ENCODE assay signal across 7 mouse cellular contexts in genomic region chr6:72217415-72217784, GRCm38 (mm10). TPM values are rescaled to one million over a fixed set of nuclear protein-coding genes. Genes with fewer than 3 reads are reported as not detected.
DNase-seq lines count a peak whose midpoint lies in the region; ATAC-seq and TF ChIP-seq lines count a peak whose summit lies in the region.

No protein-coding gene starts in this region.

- peak overlapping the region; percentile 44 for H3K4me2 ChIP-seq in forebrain, embryonic 11.5 days (ENCODE audit: low read depth, low read length, severe bottlenecking)
- peak overlapping the region; percentile 50 for H3K4me2 ChIP-seq in limb, embryonic 12.5 days

- TF ChIP-seq CTCF in layer of hippocampus, adult 2 months (conservative IDR thresholded peaks at IDR 0.05): no peak
- TF ChIP-seq CTCF in olfactory bulb, adult 2 months (IDR thresholded peaks at IDR 0.05; ENCODE audit: insufficient read depth, low read depth, low read length): no peak

- peak overlapping the region; percentile 86 for H3K27ac ChIP-seq in layer of hippocampus, adult 2 months
- peak overlapping the region; percentile 90 for H3K27ac ChIP-seq in forebrain, embryonic 11.5 days (ENCODE audit: low read depth, low read length)
- H3K27ac ChIP-seq in limb, embryonic 12.5 days: peak overlapping the region; percentile 95
- peak overlapping the region; percentile 19; the same call in 1 of the 2 replicates for H3K27ac ChIP-seq in olfactory bulb, adult 2 months (ENCODE audit: insufficient read depth, low read depth, low read length)

- H3K4me1 ChIP-seq in forebrain, embryonic 11.5 days (replicated peaks; ENCODE audit: control insufficient read depth, insufficient read depth, low read length): peaks cover 54% of the 10 kb centered on the region
- peaks cover 96% of the 10 kb centered on the region for H3K4me1 ChIP-seq in limb, embryonic 12.5 days (replicated peaks)
- H3K4me1 ChIP-seq in olfactory bulb, adult 2 months (ENCODE audit: control insufficient read depth, insufficient read depth, low read length): peaks cover 42% of the 10 kb centered on the region

- H3K27me3 ChIP-seq in forebrain, embryonic 11.5 days (ENCODE audit: control insufficient read depth, insufficient read depth, low read length): peaks cover 4% of the 10 kb centered on the region; the same call in 1 of the 2 replicates
- H3K27me3 ChIP-seq in limb, embryonic 12.5 days: peaks cover 4% of the 10 kb centered on the region; the same call in 1 of the 2 replicates

- peak; percentile 1; the same call in 1 of the 2 replicates for ATAC-seq in forebrain, embryonic 11.5 days (replicated peaks; ENCODE audit: low FRiP score)
- no peak for ATAC-seq in limb, embryonic 12.5 days (ENCODE audit: insufficient number of reproducible peaks, insufficient read depth, low FRiP score, low TSS enrichment, low read depth)

- no peaks in the 10 kb centered on the region for H3K9me3 ChIP-seq in forebrain, embryonic 11.5 days (ENCODE audit: control insufficient read depth, low read length)
- H3K9me3 ChIP-seq in limb, embryonic 12.5 days: no peaks in the 10 kb centered on the region

- WGBS in forebrain, embryonic 11.5 days: 67% methylated on average over 6 of the region's 6 CpGs
- WGBS in limb, embryonic 12.5 days: 22% methylated on average over 6 of the region's 6 CpGs
- WGBS in olfactory bulb, adult 2 months: 74% methylated on average over 6 of the region's 6 CpGs

- TF ChIP-seq POLR2A in olfactory bulb, adult 2 months (IDR thresholded peaks at IDR 0.05; ENCODE audit: insufficient read depth, low read depth, low read length): no peak

- no peaks in the 10 kb centered on the region for H3K36me3 ChIP-seq in forebrain, embryonic 11.5 days (ENCODE audit: control insufficient read depth, insufficient read depth, low read length)
- H3K36me3 ChIP-seq in limb, embryonic 12.5 days: peaks cover 5% of the 10 kb centered on the region; the same call in 1 of the 2 replicates

- no peak for DNase-seq in layer of hippocampus, adult 2 months (ENCODE audit: low spot score in 2 of 2)
- DNase-seq in layer of hippocampus, postnatal 14 days (ENCODE audit: low spot score in 2 of 2): no peak
- DNase-seq in forebrain, embryonic 11.5 days (ENCODE audit: low spot score): no peak
- DNase-seq in gastrocnemius, postnatal 25 days: no peak
- no peak for DNase-seq in right cerebral cortex, adult 18-20 months

- H3K4me3 ChIP-seq in layer of hippocampus, adult 2 months: peak overlapping the region; percentile 37; the same call in 1 of the 2 replicates
- peak overlapping the region; percentile 11; the same call in 1 of the 2 replicates for H3K4me3 ChIP-seq in forebrain, embryonic 11.5 days (ENCODE audit: low read depth, low read length)
- peak overlapping the region; percentile 6; the same call in 1 of the 2 replicates for H3K4me3 ChIP-seq in limb, embryonic 12.5 days (replicated peaks)
- no peak overlapping the region for H3K4me3 ChIP-seq in olfactory bulb, adult 2 months (ENCODE audit: insufficient read depth, low read depth, low read length)

- peak overlapping the region; percentile 20; the same call in 1 of the 2 replicates for H3K9ac ChIP-seq in forebrain, embryonic 11.5 days (ENCODE audit: low read length)
- no peak overlapping the region for H3K9ac ChIP-seq in limb, embryonic 12.5 days (replicated peaks)

RNA-seq across cellular contexts. Expression of gene Atoh8, which starts 18.0 kb away (rescaled TPM):
- 1 to 10 TPM; 2.1 to 3.1 TPM for total RNA-seq in layer of hippocampus, adult 2 months (2021)
- total RNA-seq in layer of hippocampus, postnatal 14 days (2021): 1 to 10 TPM; 3.3 to 4.5 TPM
- polyA plus RNA-seq in forebrain, embryonic 11.5 days (2014; fragmentation: Nextera tagmentation; extraction: Ambion mirVana): 10.8 and 11.8 TPM in 2 replicates
- 30.7 and 30.8 TPM in 2 replicates for polyA plus RNA-seq in limb, embryonic 12.5 days (2016; fragmentation: Nextera tagmentation; extraction: Ambion mirVana)
- polyA plus RNA-seq in olfactory bulb, adult 2 months (2012; ENCODE audit: insufficient read depth, insufficient read length, low replicate concordance, missing spikeins): not detected in 2 replicates
- total RNA-seq in gastrocnemius, postnatal 25 days (2021): 1 to 10 TPM; 4.5 to 7.8 TPM

Comparison
In these comparisons a context has a peak if more than half of its experiments do, and no peak if none do; other contexts are left out.
1. H3K27ac ChIP-seq: peak in every context shown above with its lines; median percentile 95 in limb, embryonic 12.5 days; 90 in forebrain, embryonic 11.5 days; 86 in layer of hippocampus, adult 2 months; 19 in olfactory bulb, adult 2 months.